Comparison of ENCODE assay signal across 12 mouse cellular contexts in genomic region chr6:61262448-61262847, GRCm38 (mm10).
A peak's percentile ranks its signal among the peaks of the same experiment; 100 is the strongest.
DNase-seq lines count a peak whose midpoint lies in the region; ATAC-seq and TF ChIP-seq lines count a peak whose summit lies in the region.
"Had no signal": no experiment of that assay in that cellular context is flagged by ENCODE, and none has a peak within 500 bp of the region (broad histone marks: within the 10 kb centered on the region; RNA-seq: fewer than 3 reads in every experiment).

No protein-coding gene starts in this region.

- no peaks in the 10 kb centered on the region for H3K27me3 ChIP-seq in heart, embryonic 15.5 days
- H3K27me3 ChIP-seq in midbrain, embryonic 11.5 days (ENCODE audit: control insufficient read depth, insufficient read depth, low read length) = no peaks in the 10 kb centered on the region
- no peaks in the 10 kb centered on the region for H3K27me3 ChIP-seq in midbrain, embryonic 13.5 days
- no peaks in the 10 kb centered on the region for H3K27me3 ChIP-seq in limb, embryonic 10.5 days (ENCODE audit: low read depth, poor library complexity, severe bottlenecking)
- no peaks in the 10 kb centered on the region for H3K27me3 ChIP-seq in cerebellum, adult 2 months (ENCODE audit: control insufficient read depth, insufficient read depth, low read length)
- H3K27me3 ChIP-seq: embryonic facial prominence, embryonic 15.5 days; neural tube, embryonic 12.5 days had no signal

- no peak for TF ChIP-seq POLR2A in cerebellum, adult 2 months (IDR thresholded peaks at IDR 0.05; ENCODE audit: borderline replicate concordance, insufficient read depth, low read length)

- intact Hi-C loops in heart, postnatal 14 days (cut with DNase I) = no loop called here

- DNase-seq in heart, postnatal 14 days = no peak
- DNase-seq in midbrain, embryonic 11.5 days (ENCODE audit: low spot score, missing footprints) = no peak
- DNase-seq in limb, embryonic 10.5 days (ENCODE audit: low spot score) = peak; percentile 33
- peak; percentile 8 for DNase-seq in thymus, postnatal 4 days
- no peak for DNase-seq in cerebellum, adult 2 months
- no peak for DNase-seq in adrenal gland, adult 2 months

- no peaks in the 10 kb centered on the region for H3K9me3 ChIP-seq in heart, embryonic 15.5 days (replicated peaks)
- no peaks in the 10 kb centered on the region for H3K9me3 ChIP-seq in midbrain, embryonic 11.5 days (ENCODE audit: control insufficient read depth, low read length)
- no peaks in the 10 kb centered on the region for H3K9me3 ChIP-seq in midbrain, embryonic 13.5 days
- no peaks in the 10 kb centered on the region for H3K9me3 ChIP-seq in limb, embryonic 10.5 days (replicated peaks)
- H3K9me3 ChIP-seq: embryonic facial prominence, embryonic 15.5 days; neural tube, embryonic 12.5 days had no signal

- TF ChIP-seq CTCF in cerebellum, adult 2 months (IDR thresholded peaks at IDR 0.05; ENCODE audit: borderline replicate concordance, insufficient read depth, low read depth, low read length) = no peak

- H3K4me3 ChIP-seq in heart, embryonic 15.5 days = no peak overlapping the region
- H3K4me3 ChIP-seq in midbrain, embryonic 11.5 days (ENCODE audit: low read depth, low read length) = no peak overlapping the region
- H3K4me3 ChIP-seq in midbrain, embryonic 13.5 days (replicated peaks) = no peak overlapping the region
- no peak overlapping the region for H3K4me3 ChIP-seq in limb, embryonic 10.5 days
- H3K4me3 ChIP-seq in cerebellum, adult 2 months (replicated peaks; ENCODE audit: insufficient read depth, low read depth, low read length) = no peak overlapping the region
- H3K4me3 ChIP-seq: embryonic facial prominence, embryonic 15.5 days; neural tube, embryonic 12.5 days had no signal

- no peaks in the 10 kb centered on the region for H3K4me1 ChIP-seq in heart, embryonic 15.5 days (replicated peaks)
- peaks cover 4% of the 10 kb centered on the region; the same call in 1 of the 2 replicates for H3K4me1 ChIP-seq in midbrain, embryonic 11.5 days (ENCODE audit: control insufficient read depth, insufficient read depth, low read length)
- H3K4me1 ChIP-seq in midbrain, embryonic 13.5 days (replicated peaks) = no peaks in the 10 kb centered on the region
- H3K4me1 ChIP-seq in limb, embryonic 10.5 days = peaks cover 27% of the 10 kb centered on the region
- no peaks in the 10 kb centered on the region; the same call in 1 of the 2 replicates for H3K4me1 ChIP-seq in cerebellum, adult 2 months (ENCODE audit: control insufficient read depth, insufficient read depth, low read length)
- H3K4me1 ChIP-seq: embryonic facial prominence, embryonic 15.5 days; neural tube, embryonic 12.5 days had no signal

- no peak overlapping the region for H3K4me2 ChIP-seq in heart, embryonic 15.5 days
- no peak overlapping the region for H3K4me2 ChIP-seq in midbrain, embryonic 11.5 days
- H3K4me2 ChIP-seq in midbrain, embryonic 13.5 days (replicated peaks) = no peak overlapping the region
- H3K4me2 ChIP-seq: embryonic facial prominence, embryonic 15.5 days; neural tube, embryonic 12.5 days had no signal

- 67% methylated on average over 1 of the region's 1 CpGs for WGBS in heart, embryonic 15.5 days
- 100% methylated on average over 1 of the region's 1 CpGs for WGBS in midbrain, embryonic 11.5 days
- WGBS in midbrain, embryonic 13.5 days = 75% methylated on average over 1 of the region's 1 CpGs
- 67% methylated on average over 1 of the region's 1 CpGs for WGBS in limb, embryonic 10.5 days
- 85% methylated on average over 1 of the region's 1 CpGs for WGBS in cerebellum, adult 2 months

- no peak overlapping the region for H3K9ac ChIP-seq in heart, embryonic 15.5 days
- no peak overlapping the region for H3K9ac ChIP-seq in midbrain, embryonic 11.5 days (ENCODE audit: low read length)
- no peak overlapping the region for H3K9ac ChIP-seq in midbrain, embryonic 13.5 days (replicated peaks)
- H3K9ac ChIP-seq: embryonic facial prominence, embryonic 15.5 days; neural tube, embryonic 12.5 days had no signal

- peak overlapping the region; percentile 51; the same call in 1 of the 2 replicates for H3K27ac ChIP-seq in heart, embryonic 15.5 days
- H3K27ac ChIP-seq in midbrain, embryonic 11.5 days (ENCODE audit: low read depth, low read length) = no peak overlapping the region
- no peak overlapping the region for H3K27ac ChIP-seq in midbrain, embryonic 13.5 days
- peak overlapping the region; percentile 63 for H3K27ac ChIP-seq in limb, embryonic 10.5 days
- H3K27ac ChIP-seq in cerebellum, adult 2 months (ENCODE audit: insufficient read depth, low read length) = no peak overlapping the region
- H3K27ac ChIP-seq: embryonic facial prominence, embryonic 15.5 days; macrophage; neural tube, embryonic 12.5 days had no signal

- 0 out of 2 replicates have a peak, but pooled peaks have one; percentile 22 for ATAC-seq in heart, embryonic 15.5 days (replicated peaks; ENCODE audit: insufficient number of reproducible peaks, insufficient read depth, low FRiP score, low read depth)
- 0 out of 2 replicates have a peak, but pooled peaks have one; percentile 16 for ATAC-seq in midbrain, embryonic 11.5 days (ENCODE audit: low FRiP score)
- ATAC-seq in midbrain, embryonic 13.5 days = no peak
- ATAC-seq: inflammation-experienced regulatory T-cells, adult 6 months had no signal

- H3K36me3 ChIP-seq in heart, embryonic 15.5 days = no peaks in the 10 kb centered on the region
- H3K36me3 ChIP-seq in midbrain, embryonic 11.5 days (ENCODE audit: control insufficient read depth, insufficient read depth, low read length) = no peaks in the 10 kb centered on the region
- H3K36me3 ChIP-seq in midbrain, embryonic 13.5 days = no peaks in the 10 kb centered on the region
- no peaks in the 10 kb centered on the region for H3K36me3 ChIP-seq in limb, embryonic 10.5 days
- H3K36me3 ChIP-seq: embryonic facial prominence, embryonic 15.5 days; neural tube, embryonic 12.5 days had no signal

Comparison
In these comparisons a context has a peak if more than half of its experiments do, and no peak if none do; other contexts are left out.
1. H3K27ac ChIP-seq: peak in heart, embryonic 15.5 days (single experiment) and limb, embryonic 10.5 days (single experiment); none in midbrain, embryonic 11.5 days (single experiment), midbrain, embryonic 13.5 days (single experiment) and cerebellum, adult 2 months (single experiment).
2. DNase-seq: peak in limb, embryonic 10.5 days (single experiment) and thymus, postnatal 4 days (single experiment); none in heart, postnatal 14 days (0 of 2), midbrain, embryonic 11.5 days (single experiment), cerebellum, adult 2 months (0 of 2) and adrenal gland, adult 2 months (single experiment).